Comparison of ENCODE assay signal across 14 mouse cellular contexts in genomic region chr10:19691287-19691686, GRCm38 (mm10). TPM values are rescaled to one million over a fixed set of nuclear protein-coding genes. Genes with fewer than 3 reads are reported as not detected.
A peak's percentile ranks its signal among the peaks of the same experiment; 100 is the strongest.
DNase-seq lines count a peak whose midpoint lies in the region; ATAC-seq and TF ChIP-seq lines count a peak whose summit lies in the region.
"Had no signal": no experiment of that assay in that cellular context is flagged by ENCODE, and none has a peak within 500 bp of the region (broad histone marks: within the 10 kb centered on the region; RNA-seq: fewer than 3 reads in every experiment).

No protein-coding gene starts in this region.

- no peak overlapping the region for H3K9ac ChIP-seq in lung, embryonic 15.5 days
- H3K9ac ChIP-seq in lung, postnatal 0 days (replicated peaks; ENCODE audit: low read depth) = no peak overlapping the region
- H3K9ac ChIP-seq: forebrain, embryonic 15.5 days; limb, embryonic 13.5 days had no signal

- no peak overlapping the region for H3K4me3 ChIP-seq in lung, embryonic 15.5 days
- H3K4me3 ChIP-seq in lung, postnatal 0 days (ENCODE audit: low read depth, low read length) = no peak overlapping the region
- H3K4me3 ChIP-seq: forebrain, embryonic 15.5 days; limb, embryonic 13.5 days; midbrain, embryonic 10.5 days had no signal

- no peaks in the 10 kb centered on the region for H3K9me3 ChIP-seq in lung, embryonic 15.5 days
- H3K9me3 ChIP-seq in lung, postnatal 0 days (ENCODE audit: low read length) = no peaks in the 10 kb centered on the region
- H3K9me3 ChIP-seq: forebrain, embryonic 15.5 days; limb, embryonic 13.5 days; midbrain, embryonic 10.5 days had no signal

- TF ChIP-seq EP300 in lung, postnatal 0 days (IDR thresholded peaks at IDR 0.05) = no peak

- no peak for DNase-seq in lung, postnatal 25 days (ENCODE audit: low spot score)
- DNase-seq in lung, postnatal 0 days (ENCODE audit: low spot score) = peak; percentile 57
- DNase-seq in splenic B cell, adult 2 months (ENCODE audit: low read depth, low spot score) = peak; percentile 17
- DNase-seq in thymus, postnatal 4 days = peak; percentile 63
- DNase-seq in embryo, embryonic 10 days (ENCODE audit: low spot score) = no peak
- no peak for DNase-seq in testis, postnatal 10 days (ENCODE audit: low spot score)
- DNase-seq: cerebellum, adult 9-10 months; embryo, embryonic 11 days had no signal

- no peaks in the 10 kb centered on the region for H3K27me3 ChIP-seq in lung, embryonic 15.5 days
- H3K27me3 ChIP-seq in lung, postnatal 0 days (replicated peaks; ENCODE audit: insufficient read depth, low read length) = no peaks in the 10 kb centered on the region
- no peaks in the 10 kb centered on the region for H3K27me3 ChIP-seq in splenic B cell, adult 2 months (ENCODE audit: control insufficient read depth, insufficient read depth, low read length, poor library complexity, severe bottlenecking)
- H3K27me3 ChIP-seq: forebrain, embryonic 15.5 days; limb, embryonic 13.5 days had no signal

- peak; percentile 34; the same call in 1 of the 2 replicates for ATAC-seq in lung, embryonic 15.5 days (ENCODE audit: borderline replicate concordance, extremely low read depth, low FRiP score, low TSS enrichment)
- ATAC-seq in lung, postnatal 0 days = peak; percentile 49
- ATAC-seq: forebrain, embryonic 15.5 days; intestine, embryonic 16.5 days had no signal

- no peak overlapping the region for H3K27ac ChIP-seq in lung, embryonic 15.5 days
- 0 out of 2 replicates have a peak overlapping the region, but pooled peaks have one; percentile 33 for H3K27ac ChIP-seq in lung, postnatal 0 days (ENCODE audit: low read length)
- H3K27ac ChIP-seq: forebrain, embryonic 15.5 days; limb, embryonic 13.5 days; midbrain, embryonic 10.5 days had no signal

- H3K4me2 ChIP-seq in lung, embryonic 15.5 days = peak overlapping the region; percentile 21; the same call in 1 of the 2 replicates
- H3K4me2 ChIP-seq in lung, postnatal 0 days (replicated peaks; ENCODE audit: low read depth, low read length) = 0 out of 2 replicates have a peak overlapping the region, but pooled peaks have one; percentile 17
- H3K4me2 ChIP-seq: forebrain, embryonic 15.5 days; limb, embryonic 13.5 days had no signal

- 39% methylated on average over 3 of the region's 3 CpGs for WGBS in lung, embryonic 15.5 days
- 48% methylated on average over 3 of the region's 3 CpGs for WGBS in lung, postnatal 0 days

- no peaks in the 10 kb centered on the region for H3K36me3 ChIP-seq in lung, embryonic 15.5 days
- H3K36me3 ChIP-seq in lung, postnatal 0 days (ENCODE audit: insufficient read depth, low read length) = no peaks in the 10 kb centered on the region
- no peaks in the 10 kb centered on the region for H3K36me3 ChIP-seq in splenic B cell, adult 2 months (ENCODE audit: control insufficient read depth, insufficient read depth, low read length, poor library complexity, severe bottlenecking)
- H3K36me3 ChIP-seq: forebrain, embryonic 15.5 days; limb, embryonic 13.5 days; midbrain, embryonic 10.5 days had no signal

- no peak for TF ChIP-seq CTCF in lung, postnatal 0 days (IDR thresholded peaks at IDR 0.05)

- peaks cover 14% of the 10 kb centered on the region; the same call in 1 of the 2 replicates for H3K4me1 ChIP-seq in lung, embryonic 15.5 days
- peaks cover 8% of the 10 kb centered on the region; the same call in 1 of the 2 replicates for H3K4me1 ChIP-seq in lung, postnatal 0 days (ENCODE audit: insufficient read depth, low read depth, low read length)
- H3K4me1 ChIP-seq: forebrain, embryonic 15.5 days; limb, embryonic 13.5 days; midbrain, embryonic 10.5 days had no signal

RNA-seq across cellular contexts. Expression of gene Il20ra, which starts 21.1 kb away (rescaled TPM):
- 0.20 and 0.31 TPM in 2 replicates for polyA plus RNA-seq in lung, embryonic 15.5 days (2015; fragmentation: Nextera tagmentation; extraction: Ambion mirVana)
- polyA plus RNA-seq in lung, postnatal 0 days (2015; fragmentation: Nextera tagmentation; extraction: Ambion mirVana) = 0.11 and 0.18 TPM in 2 replicates
- polyA plus RNA-seq: hindbrain, embryonic 11.5 days had no signal

Comparison
In these comparisons a context has a peak if more than half of its experiments do, and no peak if none do; other contexts are left out.
1. DNase-seq: peak in lung, postnatal 0 days (single experiment), splenic B cell, adult 2 months (single experiment) and thymus, postnatal 4 days (single experiment); none in lung, postnatal 25 days (single experiment), embryo, embryonic 10 days (single experiment) and testis, postnatal 10 days (single experiment).